In genomic region chr12:87365676-87366075, GRCm38 (mm10) we compare ENCODE assay signal across 18 mouse cellular contexts.
"Had no signal": no experiment of that assay in that cellular context is flagged by ENCODE, and none has a peak within 500 bp of the region (broad histone marks: within the 10 kb centered on the region; RNA-seq: fewer than 3 reads in every experiment).

No protein-coding gene starts in this region.

- H3K4me1 ChIP-seq: midbrain, embryonic 12.5 days; neural tube, embryonic 15.5 days had no signal

- ATAC-seq: midbrain, embryonic 16.5 days had no signal

- H3K4me2 ChIP-seq: lung, embryonic 14.5 days; midbrain, embryonic 12.5 days; neural tube, embryonic 13.5 days; neural tube, embryonic 15.5 days had no signal

- H3K27me3 ChIP-seq: midbrain, embryonic 12.5 days; neural tube, embryonic 13.5 days; neural tube, embryonic 15.5 days had no signal

- H3K9me3 ChIP-seq: midbrain, embryonic 10.5 days; midbrain, embryonic 12.5 days; neural tube, embryonic 13.5 days; neural tube, embryonic 15.5 days had no signal

- H3K4me3 ChIP-seq: midbrain, embryonic 10.5 days; midbrain, embryonic 12.5 days; myocyte; neural tube, embryonic 13.5 days; neural tube, embryonic 15.5 days had no signal

- H3K9ac ChIP-seq: lung, embryonic 14.5 days; midbrain, embryonic 12.5 days; neural tube, embryonic 13.5 days; neural tube, embryonic 15.5 days had no signal

- DNase-seq: lung, embryonic 14.5 days; lung, postnatal 10 days; lung, postnatal 4 days; midbrain, embryonic 14.5 days; retina, postnatal 1 day; right cerebral cortex, adult 18-20 months; right cerebral cortex, postnatal 25 days; right cerebral cortex, postnatal 4 days; spleen, adult 18-20 months; thymus, adult 18-20 months; thymus, postnatal 14 days; thymus, postnatal 36 days had no signal

- H3K27ac ChIP-seq: midbrain, embryonic 10.5 days; midbrain, embryonic 12.5 days; neural tube, embryonic 13.5 days; neural tube, embryonic 15.5 days had no signal
